ENCODE assay signal across 21 mouse cellular contexts in the genomic region with DNA sequence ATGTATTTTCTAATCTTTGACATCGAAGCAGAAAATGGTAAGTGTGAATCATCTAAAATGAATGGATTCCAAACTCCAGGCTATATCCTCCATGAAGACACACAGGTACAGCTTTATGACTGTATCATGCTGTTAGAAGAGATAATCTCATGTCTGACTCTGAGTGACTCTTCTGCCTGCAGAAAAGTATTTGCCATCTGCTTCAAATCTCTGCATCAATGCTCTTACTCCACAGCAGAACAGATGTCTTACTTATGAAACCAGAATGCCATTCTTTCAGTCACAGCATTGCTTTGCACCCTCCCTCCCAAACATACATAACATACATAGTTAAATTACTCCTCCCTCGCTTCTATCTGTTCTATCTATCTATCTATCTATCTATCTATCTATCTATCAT.
DNase-seq lines count a peak whose midpoint lies in the region; ATAC-seq and TF ChIP-seq lines count a peak whose summit lies in the region.
"Had no signal": no experiment of that assay in that cellular context is flagged by ENCODE, and none has a peak within 500 bp of the region (broad histone marks: within the 10 kb centered on the region; RNA-seq: fewer than 3 reads in every experiment).

No protein-coding gene starts in this region.

- ATAC-seq in hindbrain, embryonic 15.5 days (ENCODE audit: low FRiP score, low read depth): peak; percentile 42; the same call in 1 of the 2 replicates
- ATAC-seq in hindbrain, embryonic 11.5 days (ENCODE audit: low FRiP score): no peak
- ATAC-seq: CD4-positive, CD25-positive, alpha-beta regulatory T cell, adult 4 months; forebrain, embryonic 16.5 days had no signal

- H3K4me3 ChIP-seq in hindbrain, embryonic 15.5 days: no peak overlapping the region
- no peak overlapping the region for H3K4me3 ChIP-seq in hindbrain, embryonic 11.5 days (ENCODE audit: low read depth, low read length)
- H3K4me3 ChIP-seq: embryonic facial prominence, embryonic 10.5 days; heart, embryonic 13.5 days; hindbrain, embryonic 13.5 days had no signal

- no peak for TF ChIP-seq POLR2A in brain, embryonic 14.5 days (IDR thresholded peaks at IDR 0.05; ENCODE audit: borderline replicate concordance, extremely low read depth, insufficient read depth, insufficient read length, poor library complexity, severe bottlenecking)

- H3K27me3 ChIP-seq in hindbrain, embryonic 15.5 days: no peaks in the 10 kb centered on the region
- no peaks in the 10 kb centered on the region for H3K27me3 ChIP-seq in hindbrain, embryonic 11.5 days (ENCODE audit: control insufficient read depth, insufficient read depth, low read length)
- H3K27me3 ChIP-seq: heart, embryonic 13.5 days; hindbrain, embryonic 13.5 days had no signal

- TF ChIP-seq CTCF in brain, embryonic 14.5 days (IDR thresholded peaks at IDR 0.05; ENCODE audit: borderline replicate concordance, extremely low read depth, insufficient read depth, insufficient read length): no peak

- DNase-seq in hindbrain, embryonic 11.5 days (ENCODE audit: low spot score): no peak
- DNase-seq in layer of hippocampus, adult 9-10 months (ENCODE audit: low spot score): peak; percentile 39
- DNase-seq in layer of hippocampus, postnatal 36 days: no peak
- peak; percentile 29 for DNase-seq in right cerebral cortex, adult 18-20 months
- no peak for DNase-seq in right cerebral cortex, postnatal 10 days (ENCODE audit: low spot score in 2 of 2)
- DNase-seq in brain, embryonic 14.5 days (ENCODE audit: low read depth): peak; percentile 42
- DNase-seq in spleen, postnatal 36 days (ENCODE audit: low spot score in 2 of 2): no peak
- DNase-seq: adrenal gland, postnatal 10 days; B cell, adult 2 months; cerebellum, adult 2 months; cerebellum, postnatal 10 days; gastrocnemius, postnatal 36 days; heart, adult 11 months; heart, postnatal 36 days had no signal

- H3K9me3 ChIP-seq in hindbrain, embryonic 15.5 days: no peaks in the 10 kb centered on the region
- H3K9me3 ChIP-seq in hindbrain, embryonic 11.5 days (ENCODE audit: control insufficient read depth, low read length): no peaks in the 10 kb centered on the region
- H3K9me3 ChIP-seq: embryonic facial prominence, embryonic 10.5 days; G1E; heart, embryonic 13.5 days; hindbrain, embryonic 13.5 days had no signal

- H3K4me1 ChIP-seq in hindbrain, embryonic 15.5 days (replicated peaks): no peaks in the 10 kb centered on the region
- no peaks in the 10 kb centered on the region for H3K4me1 ChIP-seq in hindbrain, embryonic 11.5 days (replicated peaks; ENCODE audit: control insufficient read depth, insufficient read depth, low read length)
- H3K4me1 ChIP-seq: embryonic facial prominence, embryonic 10.5 days; heart, embryonic 13.5 days; hindbrain, embryonic 13.5 days had no signal

- H3K9ac ChIP-seq in hindbrain, embryonic 15.5 days: no peak overlapping the region
- H3K9ac ChIP-seq in hindbrain, embryonic 11.5 days (ENCODE audit: low read depth, low read length): no peak overlapping the region
- H3K9ac ChIP-seq: heart, embryonic 13.5 days; hindbrain, embryonic 13.5 days had no signal

- 88% methylated on average over 2 of the region's 2 CpGs for WGBS in hindbrain, embryonic 15.5 days
- WGBS in hindbrain, embryonic 11.5 days: 84% methylated on average over 2 of the region's 2 CpGs

- no peak overlapping the region for H3K4me2 ChIP-seq in hindbrain, embryonic 15.5 days
- H3K4me2 ChIP-seq in hindbrain, embryonic 11.5 days (replicated peaks; ENCODE audit: low read depth, low read length): no peak overlapping the region
- H3K4me2 ChIP-seq: heart, embryonic 13.5 days; hindbrain, embryonic 13.5 days had no signal

- H3K27ac ChIP-seq in hindbrain, embryonic 15.5 days (replicated peaks): no peak overlapping the region
- no peak overlapping the region for H3K27ac ChIP-seq in hindbrain, embryonic 11.5 days (ENCODE audit: low read depth, low read length)
- H3K27ac ChIP-seq: embryonic facial prominence, embryonic 10.5 days; heart, embryonic 13.5 days; hindbrain, embryonic 13.5 days had no signal

- H3K36me3 ChIP-seq in hindbrain, embryonic 15.5 days: no peaks in the 10 kb centered on the region
- no peaks in the 10 kb centered on the region for H3K36me3 ChIP-seq in hindbrain, embryonic 11.5 days (ENCODE audit: control insufficient read depth, insufficient read depth, low read length)
- H3K36me3 ChIP-seq: embryonic facial prominence, embryonic 10.5 days; G1E; heart, embryonic 13.5 days; hindbrain, embryonic 13.5 days had no signal

Comparison
In these comparisons a context has a peak if more than half of its experiments do, and no peak if none do; other contexts are left out.
1. DNase-seq: peak in layer of hippocampus, adult 9-10 months (single experiment), right cerebral cortex, adult 18-20 months (single experiment) and brain, embryonic 14.5 days (single experiment); none in hindbrain, embryonic 11.5 days (single experiment), layer of hippocampus, postnatal 36 days (0 of 2), right cerebral cortex, postnatal 10 days (0 of 2) and spleen, postnatal 36 days (0 of 2).